Mouse (Mus musculus): ENCODE results near the gene Prss46. TPM values are rescaled to one million over a fixed set of nuclear protein-coding genes. Genes with fewer than 3 reads are reported as not detected.

Prss46 gene
- total and polyA plus RNA-seq, 2 experiments from 2014 or later: not detected

DNA sequence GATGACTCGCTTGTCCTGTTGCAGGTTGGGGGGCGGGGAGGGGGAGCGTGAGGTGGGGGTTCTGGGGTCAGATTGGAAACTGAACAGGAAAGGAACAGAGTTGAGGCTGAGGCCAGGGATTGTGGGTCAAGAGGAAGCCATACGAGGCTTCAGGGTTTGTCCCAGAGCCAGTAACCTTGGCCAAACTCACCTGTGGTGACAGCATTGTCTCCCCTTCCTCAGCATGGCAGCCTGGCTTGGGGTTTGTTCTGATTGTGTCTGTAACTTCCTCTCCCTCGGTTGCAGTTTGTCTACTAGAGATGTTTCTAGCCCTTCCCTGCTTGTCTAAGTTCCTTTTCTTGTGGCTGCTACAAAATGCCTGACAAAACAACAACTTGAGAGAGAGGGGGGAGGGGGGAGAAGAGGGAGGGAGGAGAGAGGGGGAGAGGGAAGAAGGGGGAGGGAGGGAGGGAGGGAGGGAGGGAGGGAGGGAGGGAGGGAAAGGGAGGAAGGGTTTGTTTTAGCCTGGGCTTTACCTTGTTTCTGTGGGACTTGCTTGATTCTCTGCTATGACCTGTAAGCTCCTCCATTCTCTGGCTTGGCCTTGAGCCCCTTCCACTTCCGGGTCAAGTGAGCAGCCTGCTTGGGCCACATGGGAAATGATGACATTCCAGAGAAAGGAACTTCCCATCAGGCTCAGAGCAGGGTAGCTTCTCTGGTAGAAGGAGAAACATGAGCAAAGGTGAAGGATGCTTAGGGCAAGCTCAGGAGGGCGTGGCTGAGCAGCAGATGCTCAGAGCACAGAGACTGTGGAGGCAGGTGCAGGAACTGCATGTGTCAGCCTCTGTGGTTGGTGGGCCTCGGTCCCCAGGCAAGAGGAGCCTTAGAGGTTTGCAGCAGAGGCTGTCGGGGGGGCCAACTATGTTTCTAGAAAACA lies 43.3 kb downstream of the Prss46 start:
- Histone ChIP-seq H3K27ac (no peak overlapping the region), H3K9me3 (ENCODE audit: low read length) (no peaks in the 10 kb centered on the region), H3K4me2 (ENCODE audit: low read depth, low read length) (no peak overlapping the region), H3K9ac (replicated peaks; ENCODE audit: low read length) (no peak overlapping the region), H3K4me3 (ENCODE audit: low read length) (no peak overlapping the region), H3K27me3 (ENCODE audit: insufficient read depth, low read length) (no peaks in the 10 kb centered on the region), H3K4me1 (ENCODE audit: insufficient read depth, low read length) (no peaks in the 10 kb centered on the region), H3K36me3 (ENCODE audit: insufficient read depth, low read length) (no peaks in the 10 kb centered on the region)
- TF ChIP-seq CTCF (IDR thresholded peaks at IDR 0.05; ENCODE audit: low read depth): no peak
- no peak for DNase-seq (ENCODE audit: low spot score)
- WGBS: 65% methylated on average over 9 of the region's 9 CpGs
- no peak for ATAC-seq

DNA sequence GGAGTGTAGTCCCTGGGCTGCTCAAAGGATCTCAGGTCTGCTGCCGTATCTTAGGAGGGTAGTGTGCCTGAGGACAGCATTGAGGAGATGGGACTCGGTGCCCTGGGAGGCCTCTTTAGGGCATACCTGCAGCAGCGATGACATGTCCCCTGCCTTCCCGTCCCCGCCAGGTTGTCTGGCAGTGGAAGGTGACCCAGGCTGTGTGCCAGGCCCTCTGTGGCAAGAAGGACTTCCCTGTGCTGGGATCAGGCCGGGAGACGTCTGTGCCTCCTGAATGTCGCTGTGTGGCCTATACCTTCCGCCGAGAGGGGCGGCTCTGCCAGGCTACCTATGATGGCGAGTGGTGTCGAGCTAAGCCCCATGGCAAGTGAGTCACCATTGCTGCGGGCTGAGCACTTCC lies 44.6 kb downstream of the Prss46 start:
- 91% methylated on average over 14 of the region's 14 CpGs for WGBS
- no peaks in the 10 kb centered on the region for H3K4me1 ChIP-seq (ENCODE audit: insufficient read depth, low read length)
- H3K9ac ChIP-seq (replicated peaks; ENCODE audit: low read length): no peak overlapping the region
- H3K9me3 ChIP-seq (ENCODE audit: low read length): no peaks in the 10 kb centered on the region
- no peak for TF ChIP-seq CTCF (IDR thresholded peaks at IDR 0.05; ENCODE audit: low read depth)
- no peaks in the 10 kb centered on the region for H3K36me3 ChIP-seq (ENCODE audit: insufficient read depth, low read length)
- no peak overlapping the region for H3K4me3 ChIP-seq (ENCODE audit: low read length)
- no peak overlapping the region for H3K4me2 ChIP-seq (ENCODE audit: low read depth, low read length)
- ATAC-seq (no peak), DNase-seq (ENCODE audit: low spot score) (no peak)
- no peaks in the 10 kb centered on the region for H3K27me3 ChIP-seq (ENCODE audit: insufficient read depth, low read length)
- H3K27ac ChIP-seq: no peak overlapping the region

DNA sequence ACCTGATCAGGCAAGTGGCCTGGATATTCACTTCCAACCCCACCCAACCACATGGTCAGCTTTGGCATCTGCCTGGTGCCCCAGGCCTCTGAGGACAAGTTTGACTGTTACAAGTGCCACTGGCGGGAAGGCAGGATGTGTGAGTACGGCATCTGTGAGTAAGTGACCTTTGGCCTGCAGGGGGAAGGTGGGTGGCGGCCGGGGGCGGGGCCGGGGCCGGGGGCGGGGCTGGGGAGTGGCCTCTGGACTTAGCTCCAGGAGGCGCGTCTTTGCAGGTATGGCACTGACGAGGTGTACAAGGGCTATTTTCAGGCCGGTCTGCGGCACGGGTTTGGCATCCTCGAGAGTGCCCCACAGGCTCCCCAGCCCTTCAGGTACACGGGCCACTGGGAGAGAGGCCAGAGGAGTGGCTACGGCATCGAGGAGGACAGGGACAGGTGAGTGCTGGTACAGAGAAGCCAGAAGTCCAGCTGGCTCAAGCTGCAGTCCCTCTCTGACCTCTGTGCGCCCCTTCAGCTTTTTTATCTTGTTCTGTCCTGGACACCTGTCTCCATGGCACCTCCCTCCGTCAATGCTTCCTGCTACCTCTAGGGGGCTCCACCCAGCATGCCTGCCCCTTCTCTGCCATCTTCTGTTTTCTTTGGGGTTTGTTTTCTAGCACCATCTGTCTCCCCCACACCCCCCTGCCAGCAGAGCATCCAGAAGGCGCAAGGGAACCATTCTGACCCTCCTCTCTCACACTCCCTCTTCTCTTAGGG lies 45.9 kb downstream of the Prss46 start:
- peak; percentile 50 for TF ChIP-seq CTCF (IDR thresholded peaks at IDR 0.05; ENCODE audit: low read depth)
- no peaks in the 10 kb centered on the region for H3K4me1 ChIP-seq (ENCODE audit: insufficient read depth, low read length)
- H3K4me3 ChIP-seq (ENCODE audit: low read length): no peak overlapping the region
- no peaks in the 10 kb centered on the region for H3K9me3 ChIP-seq (ENCODE audit: low read length)
- H3K27ac ChIP-seq: no peak overlapping the region
- no peaks in the 10 kb centered on the region for H3K36me3 ChIP-seq (ENCODE audit: insufficient read depth, low read length)
- no peak overlapping the region for H3K4me2 ChIP-seq (ENCODE audit: low read depth, low read length)
- WGBS: 19% methylated on average over 18 of the region's 21 CpGs
- ATAC-seq (no peak), DNase-seq (ENCODE audit: low spot score) (no peak)
- no peaks in the 10 kb centered on the region for H3K27me3 ChIP-seq (ENCODE audit: insufficient read depth, low read length)
- H3K9ac ChIP-seq (replicated peaks; ENCODE audit: low read length): no peak overlapping the region

DNA sequence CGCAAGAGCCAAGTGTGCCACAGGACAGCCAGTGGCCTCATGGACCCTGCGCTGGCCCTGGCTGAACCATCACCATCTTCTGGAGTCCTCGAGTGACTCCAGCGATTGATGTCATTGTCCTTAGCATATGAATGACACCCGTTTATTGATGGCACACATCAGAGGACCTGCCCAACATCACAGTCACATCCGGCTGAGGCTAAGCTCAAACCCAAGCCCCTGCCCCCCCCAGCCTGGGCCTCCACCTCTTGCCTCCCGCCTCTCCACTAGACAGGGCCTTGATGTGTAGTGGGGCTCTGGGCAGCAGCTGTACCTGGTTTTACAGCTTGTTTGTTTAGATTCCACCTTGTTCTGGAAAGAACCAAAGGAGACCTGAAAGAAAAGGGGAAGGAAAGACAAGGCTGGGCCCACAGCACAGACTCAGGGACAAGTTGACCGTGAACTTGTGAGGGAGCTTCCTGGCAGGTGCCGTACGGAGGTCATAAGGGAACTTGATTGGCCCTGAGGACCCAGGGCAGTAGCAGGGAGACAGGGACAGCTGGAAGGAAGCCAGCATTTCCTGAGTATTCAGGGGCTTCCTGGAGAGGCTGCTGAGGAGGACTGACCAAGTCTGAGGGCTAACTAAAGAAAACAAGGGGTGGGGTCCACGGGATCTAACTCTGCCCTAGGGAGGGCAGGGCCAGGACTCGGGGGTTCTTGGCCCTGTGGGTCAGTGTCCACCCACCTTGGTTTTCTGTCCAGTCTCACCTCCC lies 46.9 kb downstream of the Prss46 start:
- Histone ChIP-seq H3K4me2 (ENCODE audit: low read depth, low read length) (no peak overlapping the region), H3K27ac (no peak overlapping the region), H3K9ac (replicated peaks; ENCODE audit: low read length) (no peak overlapping the region), H3K4me1 (ENCODE audit: insufficient read depth, low read length) (0 out of 2 replicates have a peak, but pooled peaks cover 4% of the 10 kb centered on the region), H3K27me3 (ENCODE audit: insufficient read depth, low read length) (no peaks in the 10 kb centered on the region), H3K4me3 (ENCODE audit: low read length) (no peak overlapping the region), H3K36me3 (ENCODE audit: insufficient read depth, low read length) (no peaks in the 10 kb centered on the region), H3K9me3 (ENCODE audit: low read length) (no peaks in the 10 kb centered on the region)
- WGBS: 77% methylated on average over 12 of the region's 12 CpGs
- no peak for DNase-seq (ENCODE audit: low spot score)
- no peak for ATAC-seq
- TF ChIP-seq CTCF (IDR thresholded peaks at IDR 0.05; ENCODE audit: low read depth): no peak

DNA sequence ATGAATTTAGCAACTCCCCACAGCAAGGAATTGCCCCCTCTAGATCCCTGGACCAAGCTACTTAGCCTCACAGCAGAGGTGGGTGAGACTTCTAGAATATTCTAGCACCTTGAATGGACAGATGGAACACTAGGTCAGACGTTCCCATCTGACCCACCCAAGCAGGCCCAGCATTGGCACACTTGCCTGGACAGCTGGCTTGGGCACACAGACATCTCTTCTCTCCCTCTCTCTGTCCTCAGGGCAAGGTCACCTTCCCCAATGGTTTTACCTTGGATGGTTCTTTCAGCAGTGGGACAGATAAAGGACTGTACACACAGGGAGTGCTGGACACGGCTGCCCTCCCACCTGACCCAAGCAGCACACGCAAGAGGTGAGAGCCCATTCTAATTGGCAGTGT lies 48.2 kb downstream of the Prss46 start:
- H3K9me3 ChIP-seq (ENCODE audit: low read length): no peaks in the 10 kb centered on the region
- no peak overlapping the region for H3K4me2 ChIP-seq (ENCODE audit: low read depth, low read length)
- no peak for TF ChIP-seq CTCF (IDR thresholded peaks at IDR 0.05; ENCODE audit: low read depth)
- no peaks in the 10 kb centered on the region for H3K27me3 ChIP-seq (ENCODE audit: insufficient read depth, low read length)
- DNase-seq (ENCODE audit: low spot score) (no peak), ATAC-seq (no peak)
- 78% methylated on average over 3 of the region's 3 CpGs for WGBS
- H3K9ac ChIP-seq (replicated peaks; ENCODE audit: low read length): no peak overlapping the region
- H3K4me3 ChIP-seq (ENCODE audit: low read length): no peak overlapping the region
- H3K36me3 ChIP-seq (ENCODE audit: insufficient read depth, low read length): no peaks in the 10 kb centered on the region
- no peak overlapping the region for H3K27ac ChIP-seq
- peaks cover 4% of the 10 kb centered on the region; the same call in 1 of the 2 replicates for H3K4me1 ChIP-seq (ENCODE audit: insufficient read depth, low read length)

DNA sequence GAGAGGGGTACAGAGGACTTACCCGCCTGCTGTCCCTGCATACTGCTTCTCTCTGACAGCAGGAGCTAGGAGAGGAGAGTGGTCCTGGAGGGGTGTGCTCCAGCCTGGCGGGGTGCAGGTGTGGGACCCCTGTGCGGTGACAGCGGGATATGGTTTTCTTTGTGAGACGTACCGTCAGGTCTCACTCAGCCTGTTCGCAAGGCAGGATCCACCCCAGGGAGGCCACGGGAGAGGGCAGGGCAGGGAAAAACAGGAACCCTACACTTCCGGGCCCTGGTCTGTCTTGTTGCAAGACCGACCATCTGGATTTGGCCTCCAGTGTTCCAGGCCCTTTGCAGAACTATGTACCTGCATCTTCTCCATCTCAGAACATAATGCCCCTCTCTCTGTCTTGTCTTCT lies 49.1 kb downstream of the Prss46 start:
- TF ChIP-seq CTCF (IDR thresholded peaks at IDR 0.05; ENCODE audit: low read depth): no peak
- no peaks in the 10 kb centered on the region for H3K9me3 ChIP-seq (ENCODE audit: low read length)
- no peak for ATAC-seq
- peaks cover 4% of the 10 kb centered on the region; the same call in 1 of the 2 replicates for H3K4me1 ChIP-seq (ENCODE audit: insufficient read depth, low read length)
- no peaks in the 10 kb centered on the region for H3K36me3 ChIP-seq (ENCODE audit: insufficient read depth, low read length)
- H3K9ac ChIP-seq (replicated peaks; ENCODE audit: low read length): no peak overlapping the region
- no peak for DNase-seq (ENCODE audit: low spot score)
- H3K4me3 ChIP-seq (ENCODE audit: low read length): no peak overlapping the region
- no peak overlapping the region for H3K4me2 ChIP-seq (ENCODE audit: low read depth, low read length)
- WGBS: 69% methylated on average over 10 of the region's 10 CpGs
- no peak overlapping the region for H3K27ac ChIP-seq
- H3K27me3 ChIP-seq (ENCODE audit: insufficient read depth, low read length): no peaks in the 10 kb centered on the region
